Mouse (Mus musculus) bone marrow, adult 2 months (tissue): ENCODE results near the gene Gm21985.

Source experiments
- CTCF ChIP-seq: fragments of 200-500 bp; IDR thresholded peaks from 2 replicates; pipeline ENCODE4 v1.5.1; 2011; ENCODE audit warnings: low read length, control low read depth; ENCODE audit not compliant: control insufficient read depth, insufficient read depth
- POLR2A ChIP-seq: fragments of 200-500 bp; IDR thresholded peaks from 2 replicates; pipeline ENCODE4 v1.6.1; 2011; ENCODE audit warnings: low read depth, mild to moderate bottlenecking, control low read depth, low read length, borderline replicate concordance; ENCODE audit not compliant: control insufficient read depth

DNA sequence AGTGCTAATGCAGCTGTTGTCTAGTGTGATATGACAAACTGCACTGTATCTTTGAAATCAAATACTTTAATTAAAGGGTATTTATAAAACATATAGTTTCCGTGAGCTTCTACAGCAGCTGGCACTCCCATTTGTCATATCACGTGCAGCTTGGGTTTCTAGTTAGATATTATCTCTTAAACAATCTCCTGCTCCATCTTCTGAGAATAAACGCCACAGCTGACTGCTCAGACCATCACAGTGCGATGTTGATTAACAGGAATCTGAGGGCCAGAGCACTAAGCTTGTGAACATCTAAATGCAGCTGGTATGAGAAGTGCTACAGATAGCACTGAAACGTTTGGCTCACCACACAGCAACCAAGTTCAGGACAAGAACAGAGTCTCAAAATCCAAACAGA is 164.3 kb downstream of the Gm21985 start:
- TF ChIP-seq CTCF (no peak), POLR2A (no peak)
